Mouse (Mus musculus) midbrain, embryonic 10.5 days (tissue): ENCODE measurements at regions not wholly inside any gene's neighbourhood (a gene's known extent, or its start where the extent isn't known, plus 50 kb on each side); places are given as distances from the start of the nearest gene placed in this dataset.

ENCODE experiments used
- DNase-seq: peaks from one replicate; pipeline ENCODE4 v3.0.0-alpha.2; 2017; ENCODE audit warnings: low spot score
- H3K27ac ChIP-seq: fragments of 300-500 bp; sonication (generic); replicated peaks from 2 replicates; pipeline ENCODE4 v1.5.1; 2016; ENCODE audit warnings: mild to moderate bottlenecking
- H3K27me3 ChIP-seq: fragments of 300-500 bp; sonication (generic); 2 replicates; pipeline ENCODE4 v1.6.1; 2016; ENCODE audit warnings: low read depth, mild to moderate bottlenecking; ENCODE audit not compliant: poor library complexity, severe bottlenecking
- H3K36me3 ChIP-seq: fragments of 300-500 bp; sonication (generic); 2 replicates; pipeline ENCODE4 v1.6.1; 2016; ENCODE audit warnings: mild to moderate bottlenecking, moderate library complexity
- H3K4me1 ChIP-seq: fragments of 300-500 bp; sonication (generic); 2 replicates; pipeline ENCODE4 v1.6.1; 2016
- H3K4me3 ChIP-seq: fragments of 300-500 bp; sonication (generic); 2 replicates; pipeline ENCODE4 v1.5.1; 2016; ENCODE audit warnings: mild to moderate bottlenecking, moderate library complexity
- H3K9me3 ChIP-seq: fragments of 300-500 bp; sonication (generic); replicated peaks from 2 replicates; pipeline ENCODE4 v1.6.1; 2016; ENCODE audit warnings: mild to moderate bottlenecking
- WGBS: fragments of 180-500 bp; shearing (Covaris S2); methylation state at CpG from one replicate; pipeline ENCODE4 v1.1.7; 2016; 5-methylcytosine and 5-hydroxymethylcytosine counted together

DNA sequence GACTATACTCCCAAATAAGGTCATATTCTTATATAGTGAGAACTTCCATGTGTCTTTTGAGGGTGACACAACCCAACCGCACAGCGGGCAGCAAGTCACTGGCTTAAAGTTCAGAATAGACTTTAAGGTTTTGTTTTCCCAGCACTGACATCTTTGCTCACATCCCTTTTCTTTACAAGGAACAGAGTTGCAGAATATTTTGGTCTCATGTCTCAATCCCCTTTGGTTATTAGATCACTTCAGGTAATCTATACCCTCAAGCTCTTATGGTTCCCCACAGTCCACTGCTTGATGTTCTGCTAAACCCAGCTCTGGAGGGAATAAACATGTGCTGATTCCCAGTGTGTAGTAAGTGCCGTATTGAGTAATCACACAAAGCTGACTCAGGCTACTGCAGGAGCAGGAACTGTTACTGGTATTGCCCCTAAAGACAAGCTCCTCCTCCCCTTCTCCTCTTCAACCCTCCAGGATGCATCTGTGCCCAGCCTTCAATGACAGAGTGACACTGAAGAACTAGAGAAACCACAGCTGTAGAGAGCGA, 77.8 kb upstream of the Tmc1 start:
- Histone ChIP-seq H3K36me3 (no peaks in the 10 kb centered on the region), H3K27ac (no peak overlapping the region), H3K27me3 (no peaks in the 10 kb centered on the region), H3K4me3 (no peak overlapping the region), H3K9me3 (no peaks in the 10 kb centered on the region), H3K4me1 (peaks cover 9% of the 10 kb centered on the region)
- DNase-seq: no peak
- 96% methylated on average over 4 of the region's 4 CpGs for WGBS

DNA sequence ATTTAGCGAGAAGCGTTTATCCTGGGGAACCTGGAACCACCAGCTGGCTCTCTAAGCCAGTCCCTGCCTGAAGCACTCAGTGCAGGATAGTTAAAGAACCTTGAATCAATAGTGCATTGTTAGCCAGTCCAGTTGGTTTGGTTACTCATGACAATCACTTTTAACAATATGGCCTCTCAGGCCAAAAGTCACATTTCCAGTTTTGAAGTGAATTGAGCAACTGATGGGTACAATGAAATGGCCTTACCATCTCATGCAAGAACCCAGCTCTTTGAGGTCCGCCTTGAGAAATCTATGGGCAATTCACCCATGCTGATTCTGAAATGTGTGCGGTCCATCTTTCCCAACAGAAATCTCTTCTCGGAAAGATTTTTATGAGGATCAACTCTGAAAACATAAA, 77.0 kb upstream of the Tmc1 start:
- no peak for DNase-seq

DNA sequence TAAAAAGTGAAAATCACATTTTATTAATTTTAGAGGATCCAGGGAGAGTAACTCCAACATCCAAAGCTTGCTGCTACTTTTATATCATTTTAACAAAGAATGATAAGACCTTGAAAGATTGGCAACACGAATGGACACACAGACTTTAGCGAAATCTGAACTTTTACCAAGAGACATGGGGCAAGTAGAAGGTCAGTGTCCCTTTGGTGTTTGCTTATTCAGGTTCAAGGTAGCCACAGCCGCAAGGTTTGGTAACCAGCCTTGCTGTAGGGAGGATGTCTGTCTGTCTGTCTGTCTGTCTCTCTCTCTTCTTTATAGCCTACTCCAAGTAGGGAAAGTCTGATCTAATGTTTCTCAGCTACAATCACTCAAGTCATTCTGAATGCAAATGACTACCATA, 75.0 kb upstream of the Tmc1 start:
- H3K27me3 ChIP-seq: no peaks in the 10 kb centered on the region
- H3K27ac ChIP-seq: no peak overlapping the region
- no peak for DNase-seq
- H3K9me3 ChIP-seq: no peaks in the 10 kb centered on the region
- no peaks in the 10 kb centered on the region for H3K36me3 ChIP-seq
- no peaks in the 10 kb centered on the region for H3K4me1 ChIP-seq
- 90% methylated on average over 3 of the region's 3 CpGs for WGBS
- no peak overlapping the region for H3K4me3 ChIP-seq

More for the DNA sequence above, 77.0 kb upstream of the Tmc1 start:
- H3K4me1 ChIP-seq: 0 out of 2 replicates have a peak, but pooled peaks cover under 1% of the 10 kb centered on the region
- no peak overlapping the region for H3K4me3 ChIP-seq
- 84% methylated on average over 5 of the region's 5 CpGs for WGBS
- no peaks in the 10 kb centered on the region for H3K27me3 ChIP-seq
- no peaks in the 10 kb centered on the region for H3K9me3 ChIP-seq
- no peak overlapping the region for H3K27ac ChIP-seq
- H3K36me3 ChIP-seq: no peaks in the 10 kb centered on the region

DNA sequence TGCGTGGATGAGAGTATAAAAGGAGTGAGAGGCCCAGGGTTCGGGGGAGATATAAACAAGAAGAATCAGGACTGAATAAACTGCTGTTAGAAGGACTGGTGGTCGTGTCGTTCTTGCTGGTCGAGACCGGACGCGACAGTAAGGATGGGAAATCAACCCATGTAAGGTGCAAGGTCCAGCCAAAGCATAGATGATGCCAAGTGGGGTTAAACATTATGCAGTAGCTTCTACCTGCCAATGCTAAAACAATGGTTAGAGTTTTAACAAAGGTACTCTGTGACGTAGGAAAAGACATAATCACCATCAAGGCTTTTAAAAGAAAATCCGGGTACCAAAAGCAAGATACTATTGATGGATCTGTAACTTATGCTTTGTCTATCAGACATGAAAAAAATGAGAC, 58.4 kb upstream of the Tmc1 start:
- no peaks in the 10 kb centered on the region for H3K9me3 ChIP-seq
- no peak for DNase-seq
- H3K27ac ChIP-seq: no peak overlapping the region
- 86% methylated on average over 8 of the region's 10 CpGs for WGBS
- H3K27me3 ChIP-seq: no peaks in the 10 kb centered on the region
- no peaks in the 10 kb centered on the region for H3K36me3 ChIP-seq
- H3K4me1 ChIP-seq: no peaks in the 10 kb centered on the region
- H3K4me3 ChIP-seq: no peak overlapping the region

GRCm38 (mm10) chr19:21009607-21010006, 55.6 kb upstream of the Tmc1 start:
- Histone ChIP-seq H3K27ac (no peak overlapping the region), H3K9me3 (no peaks in the 10 kb centered on the region), H3K36me3 (no peaks in the 10 kb centered on the region), H3K4me3 (no peak overlapping the region), H3K27me3 (no peaks in the 10 kb centered on the region), H3K4me1 (no peaks in the 10 kb centered on the region; the same call in 1 of the 2 replicates)
- WGBS: 90% methylated on average over 2 of the region's 2 CpGs
- DNase-seq: no peak

DNA sequence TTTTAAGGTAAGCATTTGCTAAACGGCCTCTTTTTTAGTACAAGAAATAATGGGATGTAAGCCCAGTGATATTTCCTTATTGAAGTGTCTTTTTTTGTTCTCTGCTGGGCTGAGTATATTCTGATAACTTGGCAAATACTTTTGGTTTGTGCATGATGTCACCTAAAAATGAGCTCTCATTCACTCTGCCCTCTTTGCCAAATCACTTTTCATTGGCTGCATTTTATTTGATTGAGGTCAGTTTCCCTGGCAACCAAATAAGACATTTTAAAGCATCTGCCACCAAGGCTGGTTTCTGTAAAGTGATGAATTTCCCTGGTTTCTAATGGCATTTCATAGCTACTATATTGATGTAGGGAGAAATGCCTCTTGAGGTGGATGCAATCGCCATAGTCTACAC, 50.4 kb upstream of the Tmc1 start:
- WGBS: 86% methylated on average over 2 of the region's 2 CpGs
- no peak for DNase-seq
- H3K36me3 ChIP-seq: no peaks in the 10 kb centered on the region
- H3K27ac ChIP-seq: no peak overlapping the region
- no peaks in the 10 kb centered on the region for H3K9me3 ChIP-seq
- H3K4me3 ChIP-seq: no peak overlapping the region
- H3K4me1 ChIP-seq: no peaks in the 10 kb centered on the region; the same call in 1 of the 2 replicates
- H3K27me3 ChIP-seq: no peaks in the 10 kb centered on the region
